Mouse (Mus musculus) gastrocnemius, adult 18-20 months (tissue): Measurements from ENCODE around the gene Dnm2. TPM values are rescaled to one million over a fixed set of nuclear protein-coding genes. Genes with fewer than 3 reads are reported as not detected.
"Not testable (repeated sequence)": the region's sequence is repeated elsewhere in the genome, so short reads cannot be mapped to it uniquely, and the experiment has no call there.

Source experiments
- DNase-seq: peaks from one replicate; pipeline ENCODE4 v3.0.0; 2021; ENCODE audit warnings: low spot score
- total RNA-seq, 2 experiments: library from RNA; stranded (reverse); gene quantifications; 2 replicates each; pipeline ENCODE4 v1.2.3; 2021

The Dnm2 gene
- total RNA-seq, 2 experiments from 2014 or later, result 37.0 to 38.6 TPM

DNA sequence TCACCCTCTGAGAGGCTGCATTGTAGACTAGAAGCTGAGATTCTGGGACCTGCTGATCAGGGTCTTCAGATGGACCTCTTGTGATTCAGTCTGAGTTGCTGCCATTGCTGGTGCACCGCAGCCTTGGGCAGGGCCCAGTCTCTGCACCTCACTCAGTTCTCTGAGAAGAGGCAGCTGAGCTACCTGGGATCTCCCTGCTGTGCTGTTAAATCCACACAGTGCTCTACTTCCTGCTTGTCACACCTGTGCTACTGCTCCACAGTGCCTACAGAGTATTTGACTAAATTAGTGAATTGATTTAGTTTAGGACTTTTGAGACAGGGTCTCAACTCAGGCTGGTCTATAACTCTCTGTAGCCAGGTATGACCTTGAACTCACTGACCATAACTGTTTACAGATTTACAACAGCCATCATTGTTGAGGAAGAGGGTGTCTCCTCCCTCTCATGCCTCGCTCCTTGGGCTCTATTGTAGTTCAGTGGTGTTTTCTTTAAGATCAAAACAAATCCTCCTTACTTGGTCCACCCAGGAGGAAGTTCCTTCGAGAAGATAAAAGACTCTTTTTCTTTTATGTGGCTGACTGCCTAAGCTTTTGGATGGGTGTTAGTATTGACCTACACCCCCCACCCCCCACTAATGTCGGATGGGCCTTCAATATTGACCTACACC is 30.5 kb downstream of the Dnm2 start:
- DNase-seq, result no peak

DNA sequence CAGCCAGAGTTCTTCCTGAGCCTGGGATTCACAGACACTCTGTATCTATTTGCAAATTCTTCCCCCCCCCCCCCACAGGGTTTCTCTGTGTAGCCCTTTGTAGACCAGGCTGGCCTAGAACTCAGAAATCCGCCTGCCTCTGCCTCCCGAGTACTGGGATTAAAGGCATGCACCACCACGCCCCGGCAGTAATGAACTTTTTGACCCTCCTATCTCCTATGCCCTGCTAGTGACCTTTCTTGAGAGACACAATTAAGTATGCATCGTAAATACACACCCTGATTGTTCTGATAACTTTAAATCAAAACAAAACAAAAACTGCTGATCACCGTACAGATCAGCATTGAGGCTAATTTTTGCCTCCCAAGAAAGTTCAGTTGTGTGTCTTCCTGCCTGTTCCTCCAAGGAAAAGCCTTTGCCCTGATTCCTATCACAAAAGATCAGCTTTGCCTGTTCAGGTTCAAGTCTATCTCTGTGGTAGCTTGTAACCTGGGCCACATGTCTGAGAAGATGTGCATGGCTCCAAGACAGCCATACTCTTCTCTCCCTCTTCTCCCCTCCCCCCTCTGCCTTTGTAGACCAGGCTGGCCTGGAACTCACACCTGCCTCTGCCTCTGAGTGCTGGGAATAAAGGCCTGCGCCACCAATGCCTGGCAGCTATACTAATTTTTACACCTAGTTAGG is 31.7 kb downstream of the Dnm2 start:
- no peak for DNase-seq

DNA sequence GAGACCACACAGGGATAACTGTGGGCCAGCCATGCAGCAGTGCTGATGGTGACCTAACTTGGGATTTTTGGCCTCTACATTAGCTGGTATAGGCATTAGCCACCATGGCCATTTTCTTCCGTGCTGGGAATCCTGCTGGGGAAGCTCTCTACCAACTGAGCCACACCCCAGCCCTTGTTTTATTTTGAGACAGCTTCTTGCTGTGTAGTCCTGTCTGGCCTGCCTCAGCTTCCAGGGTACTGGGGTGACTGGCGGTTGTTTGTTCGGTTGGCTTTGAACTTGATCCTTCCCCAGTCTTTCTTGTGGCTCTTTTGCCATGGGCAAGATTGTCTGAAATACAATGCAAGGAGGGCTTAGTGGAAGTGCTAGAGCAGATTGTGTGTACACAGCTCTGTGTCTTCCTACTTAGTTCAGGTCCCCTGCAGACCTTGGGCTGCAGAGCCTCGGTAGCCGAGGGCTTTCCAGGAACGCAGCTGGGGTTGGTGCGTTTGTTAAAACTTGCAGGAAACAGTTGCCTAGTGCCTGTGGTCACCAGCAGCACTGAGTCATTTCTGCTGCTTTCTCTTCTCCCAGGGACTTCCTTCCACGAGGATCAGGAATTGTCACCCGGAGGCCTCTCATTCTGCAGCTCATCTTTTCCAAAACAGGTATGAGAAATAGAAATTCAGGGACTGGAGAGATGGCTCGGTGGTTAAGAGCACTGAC is 32.4 kb downstream of the Dnm2 start:
- no peak for DNase-seq

DNA sequence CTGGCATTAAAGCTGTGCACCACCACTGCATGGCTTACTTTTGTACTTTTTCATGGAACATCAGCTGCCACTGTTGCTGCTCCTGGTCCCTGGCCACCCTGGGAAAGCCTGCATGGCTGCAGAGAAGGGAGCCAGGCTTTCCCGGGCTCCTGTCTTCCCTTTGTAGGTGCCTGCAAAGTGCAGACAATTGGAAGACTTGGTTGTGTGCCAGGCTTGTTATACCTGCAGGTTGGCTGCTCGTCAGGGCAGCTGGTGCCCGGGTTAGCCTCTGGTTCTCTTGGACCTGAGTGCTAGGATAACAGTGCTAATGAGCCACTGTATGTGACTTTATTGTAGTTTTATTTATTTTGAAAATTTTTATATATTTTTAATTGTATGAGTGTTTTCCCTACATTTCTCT is 34.1 kb downstream of the Dnm2 start:
- DNase-seq, result no peak

DNA sequence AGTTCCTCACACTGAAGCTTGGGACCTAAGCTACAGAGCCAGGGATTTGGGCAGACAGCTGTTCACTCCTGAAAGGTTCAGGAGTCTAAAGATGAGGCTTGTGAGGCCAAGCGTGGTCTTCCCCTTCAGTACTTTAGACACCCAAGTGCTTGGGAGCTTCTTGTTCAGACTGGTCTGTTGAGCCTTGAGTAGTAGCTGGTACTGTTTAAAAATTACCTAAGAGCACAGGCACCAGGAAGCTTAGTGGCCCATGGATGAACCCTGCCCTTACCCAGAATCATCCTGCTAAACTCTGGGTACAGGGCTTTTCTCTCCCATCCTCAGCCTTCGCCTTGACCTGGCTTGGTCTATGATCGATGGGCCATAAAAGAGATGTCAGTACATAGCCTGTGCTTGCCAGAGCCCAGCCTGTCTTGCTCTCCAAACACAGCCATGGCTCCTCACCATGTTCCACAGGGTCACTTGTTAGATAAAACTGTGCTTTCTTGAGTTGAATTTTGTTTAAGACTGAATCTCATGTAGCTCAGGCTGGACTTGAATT is 35.8 kb downstream of the Dnm2 start:
- no peak for DNase-seq

DNA sequence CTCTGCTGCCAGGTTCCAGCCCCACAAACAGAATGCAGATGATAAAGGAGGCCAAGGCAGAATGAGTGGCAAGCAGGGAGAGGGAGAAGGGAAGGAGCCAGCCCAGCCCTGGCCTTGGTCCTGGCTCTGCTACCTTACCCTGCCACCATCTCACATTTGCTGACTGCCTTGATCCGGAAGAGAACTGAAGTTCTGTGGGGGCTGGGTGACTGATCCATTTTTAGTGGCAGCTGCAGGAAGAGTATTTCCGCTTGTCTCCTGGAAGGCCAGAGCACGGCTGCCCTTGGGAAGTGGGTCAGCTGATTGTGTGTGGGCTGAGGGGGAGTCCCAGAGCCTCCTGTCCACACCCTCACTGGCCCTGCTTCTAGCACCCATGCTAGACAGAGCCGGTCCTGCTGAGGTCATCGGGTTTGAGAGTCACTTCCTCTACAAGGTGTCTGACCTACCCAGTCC is 38.5 kb downstream of the Dnm2 start:
- DNase-seq, result peak; percentile 82

DNA sequence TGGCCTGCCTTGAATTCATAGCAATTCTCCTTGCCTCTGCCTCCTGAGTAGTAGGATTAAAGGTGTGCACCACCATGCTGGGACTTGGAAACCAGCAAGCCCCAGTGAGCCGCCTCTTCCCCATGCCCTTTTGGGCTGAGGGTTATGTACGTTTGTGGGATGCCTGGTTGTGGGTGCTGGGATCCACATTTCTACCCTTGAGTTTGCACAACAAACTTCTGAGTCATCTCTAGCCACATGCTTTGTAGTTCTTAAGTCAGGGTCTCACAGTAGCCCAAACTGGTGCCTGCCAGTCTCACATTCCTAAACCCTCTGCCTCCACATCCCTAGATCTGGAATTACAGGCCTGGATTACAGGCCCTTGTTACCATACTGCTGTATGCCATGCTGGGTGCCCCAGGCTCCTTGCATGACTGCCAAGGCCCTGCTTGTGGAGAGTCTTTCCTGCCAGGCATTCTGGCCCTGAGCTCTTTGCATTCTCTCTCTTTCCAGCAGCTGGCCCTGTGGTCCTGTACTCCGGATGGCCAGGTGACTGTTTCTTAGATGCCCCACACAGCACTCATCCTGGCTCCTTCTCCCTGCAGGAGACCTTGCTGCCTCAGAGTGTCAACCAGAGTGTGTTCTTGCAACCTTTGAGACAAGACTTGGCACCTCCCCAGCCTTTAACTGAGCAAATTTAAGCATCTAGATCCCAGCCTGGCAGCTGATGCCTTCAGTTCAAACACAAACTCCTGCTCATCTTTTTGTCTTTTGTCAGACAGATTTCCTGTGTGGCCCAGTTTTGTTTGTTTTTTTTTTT is 39.3 kb downstream of the Dnm2 start:
- DNase-seq, result no peak

DNA sequence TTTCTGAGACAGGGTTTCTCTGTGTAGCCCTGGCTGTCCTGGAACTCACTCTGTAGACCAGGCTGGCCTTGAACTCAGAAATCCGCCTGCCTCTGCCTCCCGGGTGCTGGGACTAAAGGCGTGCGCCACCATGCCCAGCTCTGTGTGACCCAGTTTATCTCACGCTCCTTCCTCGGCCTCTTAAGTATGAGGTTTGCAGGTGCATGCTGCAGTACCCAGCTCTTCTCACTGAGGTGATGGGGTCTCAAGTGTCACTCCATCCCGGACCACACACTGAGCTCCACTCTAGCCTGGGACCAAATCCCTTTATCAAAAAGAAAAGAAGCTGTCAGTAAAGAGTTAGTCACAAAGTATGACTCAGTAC is 39.8 kb downstream of the Dnm2 start:
- not testable (repeated sequence) for DNase-seq

DNA sequence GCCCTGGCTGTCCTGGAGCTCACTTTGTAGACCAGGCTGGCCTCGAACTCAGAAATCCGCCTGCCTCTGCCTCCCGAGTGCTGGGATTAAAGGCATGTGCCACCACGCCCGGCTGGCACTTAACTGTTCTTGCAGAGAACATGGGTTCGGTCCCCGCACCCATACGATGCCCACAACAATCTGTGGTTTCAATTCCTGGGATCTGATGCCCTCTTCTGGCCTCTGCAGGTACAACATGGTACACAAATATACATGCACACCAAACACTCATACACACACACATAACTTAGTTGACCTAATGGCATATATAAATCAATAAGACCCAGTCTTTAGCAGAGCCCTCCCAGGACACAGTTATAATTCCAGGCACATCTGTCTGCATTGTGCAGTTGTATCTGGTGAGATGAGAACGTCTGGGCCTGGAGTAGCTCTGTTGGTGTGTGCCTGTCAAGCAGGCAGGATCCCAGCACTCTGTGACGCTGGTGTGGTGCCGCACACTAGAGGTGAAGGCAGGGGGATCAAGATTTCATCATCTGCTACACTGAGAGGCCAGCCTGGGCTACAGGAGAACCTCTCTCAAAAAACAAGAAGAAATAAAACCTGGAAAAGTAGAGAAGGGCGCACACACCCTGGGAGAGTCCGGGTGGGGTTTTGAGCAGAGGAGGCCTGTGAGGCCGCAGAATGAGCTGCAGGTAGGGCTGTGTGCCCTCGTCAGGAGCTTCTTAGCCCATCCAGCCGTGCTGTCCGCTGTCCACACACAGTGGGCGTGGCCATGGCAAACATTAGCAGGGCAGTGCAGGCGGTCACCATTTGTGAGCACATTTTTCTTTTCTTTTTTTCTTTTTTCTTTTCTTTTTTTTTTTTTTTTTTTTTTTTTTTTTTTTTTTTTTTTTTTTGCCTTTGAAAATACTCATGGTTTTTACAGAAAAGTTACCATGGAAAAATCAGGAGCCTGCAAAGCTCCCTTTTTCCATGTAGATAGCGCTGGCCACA is 44.6 kb downstream of the Dnm2 start:
- peak; percentile 53 for DNase-seq

DNA sequence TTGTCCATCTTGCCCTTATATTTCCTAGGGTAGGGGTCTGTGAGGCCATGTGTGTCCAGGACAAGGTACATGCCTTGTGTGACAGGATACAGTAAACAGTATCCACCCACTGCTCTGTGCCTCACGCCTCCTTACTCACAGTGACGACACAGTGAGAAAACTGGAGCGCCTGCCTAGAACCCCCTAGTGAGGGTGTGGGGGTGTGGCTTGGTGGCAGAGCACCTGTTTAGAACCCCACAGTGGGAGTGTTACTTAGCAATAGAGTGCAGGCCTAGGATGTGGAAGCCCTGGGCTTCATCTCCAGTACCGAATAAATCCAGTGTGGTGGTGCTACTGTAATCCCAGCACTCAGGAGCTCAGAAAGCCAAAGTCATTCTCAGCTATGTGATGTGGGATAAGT is 48.2 kb downstream of the Dnm2 start:
- no peak for DNase-seq

DNA sequence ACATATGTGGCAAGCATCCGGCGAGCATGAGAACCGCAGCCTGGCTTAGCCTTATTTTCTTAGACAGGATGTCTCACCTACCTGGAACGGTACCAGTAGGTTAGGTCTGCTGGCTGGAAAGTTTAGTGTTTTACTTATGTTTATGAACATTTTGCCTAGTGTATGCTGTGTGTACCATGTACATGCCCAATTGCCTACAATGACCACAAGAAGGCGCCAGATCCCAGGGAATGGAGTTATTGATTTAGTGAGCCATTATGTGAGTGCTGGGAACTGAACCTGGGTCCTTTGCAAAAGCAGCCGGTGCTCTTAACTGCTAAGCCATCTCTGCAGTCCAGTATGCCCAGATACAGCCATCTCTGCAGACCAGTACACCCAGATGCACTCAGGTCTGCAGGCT is 53.0 kb downstream of the Dnm2 start:
- DNase-seq, result no peak

DNA sequence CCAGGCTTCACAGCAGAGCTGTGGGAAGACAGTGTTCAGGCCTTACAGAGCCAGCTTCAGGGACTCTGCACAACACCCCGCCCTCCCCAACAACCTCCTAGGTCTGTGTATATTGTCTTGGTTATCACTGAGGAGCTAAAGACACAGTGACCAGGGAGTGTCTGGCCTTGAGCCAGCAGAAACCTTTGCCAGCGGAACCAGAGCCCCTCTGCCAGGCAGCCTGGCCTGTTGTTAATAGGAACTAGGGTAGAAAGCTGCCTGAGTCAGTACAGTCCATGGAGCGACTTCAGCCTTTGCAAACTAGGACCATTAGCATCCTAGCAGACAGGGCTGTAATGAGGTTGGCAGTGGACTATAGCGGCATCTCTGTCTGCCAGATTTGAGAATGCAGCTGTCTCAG is 59.4 kb downstream of the Dnm2 start:
- DNase-seq, result no peak

DNA sequence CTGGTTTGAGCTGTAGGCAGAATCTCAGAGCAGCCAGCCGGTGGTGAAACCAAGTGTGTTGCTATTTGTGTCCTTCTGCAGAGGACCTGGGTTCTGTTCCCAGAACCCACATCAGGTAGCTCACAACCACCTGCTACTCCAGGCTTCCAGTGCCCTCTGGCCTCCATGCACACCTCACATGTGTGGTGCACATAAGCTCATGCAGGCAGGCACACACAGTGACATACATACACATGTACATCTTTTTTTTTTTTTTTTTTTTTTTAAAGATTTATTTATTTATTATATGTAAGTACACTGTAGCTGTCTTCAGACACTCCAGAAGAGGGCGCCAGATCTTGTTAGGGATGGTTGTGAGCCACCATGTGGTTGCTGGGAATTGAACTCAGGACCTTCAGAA is 63.5 kb downstream of the Dnm2 start:
- DNase-seq, result not testable (repeated sequence)

DNA sequence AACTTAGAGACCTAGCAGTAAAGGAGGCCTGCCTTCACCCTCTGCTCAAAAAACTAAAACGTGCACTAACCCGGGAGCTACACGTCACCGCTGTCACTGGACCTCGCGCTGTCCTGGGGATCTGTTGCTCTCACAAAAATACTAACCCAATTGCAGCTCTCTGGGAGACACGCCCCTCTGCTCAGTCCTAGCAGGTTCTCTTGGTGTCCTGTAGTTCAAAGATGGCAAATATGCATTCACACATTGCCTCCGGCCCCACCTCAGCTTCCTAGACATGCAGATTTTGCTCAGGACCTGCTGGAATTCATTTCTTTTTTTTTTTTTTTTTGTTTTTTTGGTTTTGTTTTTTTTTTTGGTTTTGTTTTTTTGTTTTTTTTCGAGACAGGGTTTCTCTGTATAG is 66.0 kb downstream of the Dnm2 start:
- no peak for DNase-seq

DNA sequence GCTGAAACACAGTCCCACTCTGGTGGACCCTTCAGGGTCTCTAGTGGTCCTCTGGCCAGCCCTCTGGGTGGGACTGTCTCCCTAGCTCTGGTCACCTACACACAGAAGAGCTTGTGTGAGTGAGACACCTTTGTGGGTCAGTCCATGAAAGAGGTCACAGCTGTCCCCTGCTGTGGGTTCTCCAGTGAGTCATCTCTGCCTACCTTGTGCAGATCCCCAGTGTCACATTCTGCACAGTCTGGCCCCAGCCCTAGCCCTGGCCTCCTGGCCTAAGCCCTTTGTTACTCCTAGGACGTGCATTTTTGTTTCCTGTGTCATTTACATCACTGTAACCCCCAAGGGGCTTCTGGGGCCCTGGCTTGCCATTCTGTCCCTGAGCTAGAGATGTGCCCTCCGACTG is 69.2 kb downstream of the Dnm2 start:
- DNase-seq, result no peak

DNA sequence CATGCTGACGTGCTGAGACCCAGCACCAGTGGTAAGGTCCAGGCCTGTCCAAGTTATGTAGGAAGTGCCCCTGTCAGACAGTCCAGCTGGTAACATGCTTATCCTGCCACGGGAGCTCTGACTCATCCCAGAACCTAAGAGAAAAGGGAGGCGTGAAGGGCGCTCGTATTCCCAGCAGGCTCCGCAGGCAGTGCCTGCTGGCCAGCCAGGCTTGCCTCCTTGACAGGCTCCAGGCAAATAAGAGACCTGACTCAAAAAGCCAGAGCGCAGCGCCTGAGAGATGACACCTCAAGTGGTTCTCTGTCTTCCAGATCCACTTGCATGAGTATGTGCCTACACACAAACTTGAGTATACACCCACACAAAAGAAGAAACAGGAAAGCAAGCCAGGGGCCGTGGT is 70.0 kb downstream of the Dnm2 start:
- no peak for DNase-seq

DNA sequence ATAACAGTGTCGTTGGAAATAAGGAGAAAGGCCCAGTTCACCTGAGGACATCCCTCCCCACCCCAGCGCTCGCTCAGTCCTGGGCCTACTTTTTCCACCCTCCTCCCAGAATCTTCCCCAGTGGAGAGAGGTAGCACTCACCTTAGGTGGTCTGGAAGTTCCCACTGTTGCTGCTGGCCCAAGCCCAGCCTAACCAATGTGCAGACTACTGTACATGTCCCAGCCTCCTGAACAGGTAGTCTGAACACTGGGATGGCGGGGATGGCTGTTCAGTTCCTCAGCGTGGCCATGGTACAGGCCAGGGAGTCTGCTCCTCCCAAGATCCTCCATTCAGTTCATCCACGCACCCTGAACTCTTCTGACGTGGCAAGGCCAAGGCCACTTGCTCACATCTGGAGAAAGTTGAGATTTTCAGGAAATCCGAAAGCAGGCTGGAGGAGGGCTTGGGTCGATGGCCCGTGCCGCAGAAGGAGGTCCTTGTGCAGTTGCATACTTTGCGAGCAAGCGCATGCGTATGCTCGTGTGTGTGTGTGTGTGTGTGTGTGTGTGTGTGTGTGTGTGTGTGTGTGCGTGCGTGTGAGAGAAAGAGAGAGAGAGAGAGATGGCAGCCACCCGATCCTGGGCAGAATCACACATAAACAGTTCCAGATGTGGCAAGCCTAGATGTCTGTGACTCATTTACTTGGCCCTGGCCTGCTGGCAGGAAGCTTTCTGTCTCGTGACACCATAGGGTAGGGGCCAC is 71.8 kb downstream of the Dnm2 start:
- DNase-seq, result peak; percentile 80

DNA sequence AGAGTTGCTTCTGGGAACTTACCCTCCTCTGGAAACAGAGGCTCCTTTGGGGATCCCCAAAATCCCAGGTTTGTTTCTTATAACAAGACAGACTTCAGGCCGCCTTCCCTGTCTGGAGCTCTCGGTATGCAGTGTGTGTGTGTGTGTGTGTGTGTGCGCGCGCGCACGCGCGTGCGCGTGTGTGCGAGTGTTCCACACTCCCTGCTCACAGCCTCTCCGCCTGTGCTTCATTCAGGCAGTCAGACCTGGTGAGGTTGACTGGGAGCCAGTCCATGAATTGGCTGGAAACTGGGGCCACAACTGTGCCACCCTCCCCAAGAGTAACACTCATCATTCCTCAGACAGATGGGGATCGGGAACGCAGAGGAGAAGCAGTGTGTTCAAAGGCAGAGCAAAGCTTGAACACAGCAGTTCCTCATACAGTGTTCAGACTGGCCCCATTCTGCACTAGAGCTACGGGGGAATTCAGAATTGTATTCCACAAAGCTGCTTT is 72.4 kb downstream of the Dnm2 start:
- no peak for DNase-seq

DNA sequence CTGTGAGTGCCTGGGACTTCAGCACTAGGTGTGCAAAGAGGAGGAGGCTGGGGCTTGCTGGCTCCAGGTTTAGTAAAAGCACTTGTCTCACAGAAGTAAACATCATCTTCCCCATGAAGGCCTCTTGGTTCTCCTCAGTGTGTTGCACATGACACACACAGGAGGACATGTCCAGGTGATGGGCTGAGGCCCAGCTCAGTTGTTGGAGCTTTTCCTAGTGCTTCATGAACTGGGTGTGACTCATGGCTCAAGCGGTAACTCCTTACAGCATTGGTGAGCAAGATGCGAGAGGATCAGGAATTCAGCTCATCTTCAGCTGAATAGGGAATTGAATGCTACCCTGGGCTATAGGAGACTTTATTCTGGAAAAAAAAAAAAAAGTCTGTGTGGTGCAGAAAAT is 73.0 kb downstream of the Dnm2 start:
- DNase-seq, result no peak
